Mouse (Mus musculus) cerebellum, adult 18-20 months (tissue): Measurements from ENCODE around the gene 2900011O08Rik.
"Not testable (repeated sequence)": the region's sequence is repeated elsewhere in the genome, so short reads cannot be mapped to it uniquely, and the experiment has no call there.

Experiments used
- DNase-seq, 2 experiments: peaks; one replicate each; pipeline ENCODE4 v3.0.0; 2021

The 2900011O08Rik gene

GRCm38 (mm10) chr16:14005266-14005665 lies 18.9 kb downstream of the 2900011O08Rik start:
- no peak for DNase-seq

GRCm38 (mm10) chr16:14008081-14008480 lies 21.7 kb downstream of the 2900011O08Rik start:
- DNase-seq = no peak

- DNase-seq = no peak
These were observed 22.3 kb downstream of the 2900011O08Rik start for GRCm38 (mm10) chr16:14008708-14009107.

GRCm38 (mm10) chr16:14009966-14010365 lies 23.6 kb downstream of the 2900011O08Rik start:
- DNase-seq = no peak

- no peak for DNase-seq
These were observed 30.9 kb downstream of the 2900011O08Rik start for GRCm38 (mm10) chr16:14017306-14017705.

- no peak for DNase-seq
These were observed 34.9 kb downstream of the 2900011O08Rik start for GRCm38 (mm10) chr16:14021166-14021822.

GRCm38 (mm10) chr16:14025091-14025990 lies 38.9 kb downstream of the 2900011O08Rik start:
- DNase-seq = no peak

GRCm38 (mm10) chr16:14029072-14029471 lies 42.7 kb downstream of the 2900011O08Rik start:
- no peak for DNase-seq

GRCm38 (mm10) chr16:14029851-14030250 lies 43.4 kb downstream of the 2900011O08Rik start:
- no peak for DNase-seq

GRCm38 (mm10) chr16:14030650-14031049 lies 44.2 kb downstream of the 2900011O08Rik start:
- no peak for DNase-seq

- DNase-seq = no peak
These were observed 46.7 kb downstream of the 2900011O08Rik start for GRCm38 (mm10) chr16:14033076-14033475.

GRCm38 (mm10) chr16:14042421-14042820 lies 56.0 kb downstream of the 2900011O08Rik start:
- DNase-seq = no peak

- DNase-seq = peak; percentile 49 to 69
These were observed 58.3 kb downstream of the 2900011O08Rik start for GRCm38 (mm10) chr16:14044695-14045094.

GRCm38 (mm10) chr16:14046224-14046756 lies 59.9 kb downstream of the 2900011O08Rik start:
- no peak for DNase-seq

- DNase-seq = peak; percentile 47 to 69
These were observed 65.8 kb downstream of the 2900011O08Rik start for GRCm38 (mm10) chr16:14052221-14052620.

- no peak for DNase-seq
These were observed 66.7 kb downstream of the 2900011O08Rik start for GRCm38 (mm10) chr16:14053116-14053515.

- no peak for DNase-seq
These were observed 68.9 kb downstream of the 2900011O08Rik start for GRCm38 (mm10) chr16:14055271-14055670.

- DNase-seq = no peak
These were observed 70.3 kb downstream of the 2900011O08Rik start for GRCm38 (mm10) chr16:14056734-14057133.

- no peak for DNase-seq
These were observed 72.1 kb downstream of the 2900011O08Rik start for GRCm38 (mm10) chr16:14058541-14058940.

- no peak for DNase-seq
These were observed 72.9 kb downstream of the 2900011O08Rik start for GRCm38 (mm10) chr16:14059118-14059854.

- DNase-seq = no peak
These were observed 73.5 kb downstream of the 2900011O08Rik start for GRCm38 (mm10) chr16:14059869-14060268.

GRCm38 (mm10) chr16:14066571-14066970 lies 80.2 kb downstream of the 2900011O08Rik start:
- DNase-seq = not testable (repeated sequence)

- not testable (repeated sequence) for DNase-seq
These were observed 82.3 kb downstream of the 2900011O08Rik start for GRCm38 (mm10) chr16:14068701-14069100.
